Mouse (Mus musculus): Measurements from ENCODE around the gene Tmem186. TPM values are rescaled to one million over a fixed set of nuclear protein-coding genes. Genes with fewer than 3 reads are reported as not detected.

Gene Tmem186
- polyA plus RNA-seq, 1 experiment from 2014 or later: 17.2 TPM

DNA sequence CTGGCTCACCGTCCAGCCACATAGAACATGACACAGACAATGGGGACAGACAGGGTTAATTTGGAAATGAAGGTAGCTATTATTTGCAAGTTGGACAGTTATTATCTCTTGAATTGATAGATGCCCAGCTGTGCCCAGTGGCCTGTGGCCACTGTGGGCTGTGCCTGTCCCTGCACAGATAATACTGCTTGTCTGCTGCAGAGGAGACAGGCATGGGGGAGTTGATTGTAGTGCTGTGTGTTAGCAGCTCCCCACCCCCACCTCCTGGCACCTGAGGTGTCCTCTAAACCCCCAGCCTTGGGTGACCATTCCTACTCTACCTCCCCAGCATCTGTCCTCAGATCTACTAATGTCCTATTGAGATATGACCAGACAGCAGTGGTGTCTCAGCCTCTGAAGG lies 53.3 kb downstream of the Tmem186 start:
- Histone ChIP-seq H3K27me3 (ENCODE audit: control insufficient read depth, insufficient read depth, low read length) (no peaks in the 10 kb centered on the region), H3K9me3 (ENCODE audit: control insufficient read depth, low read length) (no peaks in the 10 kb centered on the region), H3K9ac (ENCODE audit: low read length) (no peak overlapping the region), H3K4me2 (ENCODE audit: low read depth, severe bottlenecking) (no peak overlapping the region), H3K4me1 (ENCODE audit: control insufficient read depth, insufficient read depth, low read length) (no peaks in the 10 kb centered on the region), H3K4me3 (ENCODE audit: low read depth, low read length) (no peak overlapping the region), H3K27ac (replicated peaks; ENCODE audit: low read depth, low read length) (no peak overlapping the region), H3K36me3 (ENCODE audit: control insufficient read depth, insufficient read depth, low read length) (peaks cover 8% of the 10 kb centered on the region; the same call in 1 of the 2 replicates)
- ATAC-seq (ENCODE audit: insufficient number of reproducible peaks, low FRiP score, low TSS enrichment, low read depth) (no peak), DNase-seq (ENCODE audit: low spot score) (no peak)
- 90% methylated on average over 1 of the region's 1 CpGs for WGBS

Small RNA genes lying within 50 kb of the gene (microRNA-seq; reads per million reads assigned to microRNA genes)
- gene Gm22137: not detected

Other genes starting within 250 kb of the Tmem186 start
- 0.23 TPM in 1 of 2 replicates, not detected in the other for gene Tmem114, start 212.6 kb downstream of the Tmem186 start, polyA plus RNA-seq (2014; fragmentation: Nextera tagmentation; extraction: Ambion mirVana)
- gene Mettl22, start 166.9 kb downstream of the Tmem186 start, polyA plus RNA-seq (2014; fragmentation: Nextera tagmentation; extraction: Ambion mirVana): 14.1 and 17.4 TPM in 2 replicates
- 18.5 and 23.3 TPM in 2 replicates for gene Abat, start 124.3 kb downstream of the Tmem186 start, polyA plus RNA-seq (2014; fragmentation: Nextera tagmentation; extraction: Ambion mirVana)
- gene Pmm2, start within 50 bp of the Tmem186 start, polyA plus RNA-seq (2014; fragmentation: Nextera tagmentation; extraction: Ambion mirVana): 43.7 and 48.5 TPM in 2 replicates
- 53.4 and 53.6 TPM in 2 replicates for gene Carhsp1, start 34.4 kb upstream of the Tmem186 start, polyA plus RNA-seq (2014; fragmentation: Nextera tagmentation; extraction: Ambion mirVana)
- not detected in 2 replicates for gene Gm5767, start 43.1 kb upstream of the Tmem186 start, polyA plus RNA-seq (2014; fragmentation: Nextera tagmentation; extraction: Ambion mirVana)
- 41.5 and 41.6 TPM in 2 replicates for gene Usp7, start 154.6 kb upstream of the Tmem186 start, polyA plus RNA-seq (2014; fragmentation: Nextera tagmentation; extraction: Ambion mirVana)
- 16.2 and 16.4 TPM in 2 replicates for gene 1810013L24Rik, start 192.4 kb upstream of the Tmem186 start, polyA plus RNA-seq (2014; fragmentation: Nextera tagmentation; extraction: Ambion mirVana)

All from limb, embryonic 11.5 days (tissue).